Mouse (Mus musculus) lung, embryonic 15.5 days (tissue): ENCODE measurements at regions not wholly inside any gene's neighbourhood (a gene's known extent, or its start where the extent isn't known, plus 50 kb on each side); places are given as distances from the start of the nearest gene placed in this dataset.

Experiments
- ATAC-seq: fragments of 200-750 bp; cut with Nextera tagmentation; 2 replicates; pipeline ENCODE4 v1.8.0; 2017; ENCODE audit warnings: moderate number of reproducible peaks, borderline replicate concordance; ENCODE audit not compliant: low FRiP score, low TSS enrichment; ENCODE audit errors: extremely low read depth
- H3K27ac ChIP-seq: fragments of 300-500 bp; sonication (generic); 2 replicates; pipeline ENCODE4 v1.5.1; 2015; ENCODE audit warnings: moderate library complexity, mild to moderate bottlenecking, inconsistent platforms
- H3K27me3 ChIP-seq: fragments of 300-500 bp; sonication (generic); 2 replicates; pipeline ENCODE4 v1.6.1; 2015; ENCODE audit warnings: inconsistent platforms
- H3K36me3 ChIP-seq: fragments of 300-500 bp; sonication (generic); 2 replicates; pipeline ENCODE4 v1.6.1; 2015; ENCODE audit warnings: inconsistent platforms
- H3K4me1 ChIP-seq: fragments of 300-500 bp; sonication (generic); 2 replicates; pipeline ENCODE4 v1.6.1; 2015; ENCODE audit warnings: inconsistent platforms
- H3K4me2 ChIP-seq: fragments of 300-500 bp; sonication (generic); 2 replicates; pipeline ENCODE4 v1.6.1; 2015; ENCODE audit warnings: inconsistent platforms, mild to moderate bottlenecking, moderate library complexity
- H3K4me3 ChIP-seq: fragments of 300-500 bp; sonication (generic); 2 replicates; pipeline ENCODE4 v1.5.1; 2015; ENCODE audit warnings: mild to moderate bottlenecking, inconsistent platforms
- H3K9ac ChIP-seq: fragments of 300-500 bp; sonication (generic); 2 replicates; pipeline ENCODE4 v1.6.1; 2015; ENCODE audit warnings: inconsistent platforms
- H3K9me3 ChIP-seq: fragments of 300-500 bp; sonication (generic); 2 replicates; pipeline ENCODE4 v1.6.1; 2016; ENCODE audit warnings: inconsistent platforms
- WGBS: fragments of 180-500 bp; shearing (Covaris S2); methylation state at CpG from one replicate; pipeline ENCODE4 v1.1.7; 2015; 5-methylcytosine and 5-hydroxymethylcytosine counted together

DNA sequence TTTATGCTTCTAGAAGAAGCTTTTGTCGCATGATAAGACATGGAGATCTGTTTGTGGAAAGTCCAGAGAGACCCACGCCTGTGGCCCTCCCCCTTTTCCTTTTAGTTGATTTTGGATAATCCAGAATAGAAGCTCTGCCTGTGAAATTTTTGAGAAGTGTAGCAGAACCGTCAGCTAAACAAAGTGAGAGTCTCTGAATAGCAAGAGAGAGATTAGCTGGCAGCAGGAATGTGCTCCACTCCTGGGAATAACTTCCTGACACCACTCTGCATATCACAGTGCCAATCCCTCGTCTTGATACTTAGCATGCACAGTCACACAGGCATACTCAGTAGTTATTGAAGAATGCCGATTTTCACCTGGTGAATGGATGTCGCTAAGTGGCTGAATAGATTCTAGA, 99.2 kb upstream of the Magi3 start:
- WGBS: 24% methylated on average over 6 of the region's 6 CpGs
- Histone ChIP-seq H3K36me3 (no peaks in the 10 kb centered on the region), H3K4me2 (0 out of 2 replicates have a peak overlapping the region, but pooled peaks have one; percentile 21), H3K9me3 (no peaks in the 10 kb centered on the region), H3K27ac (peak overlapping the region; percentile 39), H3K27me3 (no peaks in the 10 kb centered on the region), H3K4me3 (no peak overlapping the region), H3K9ac (no peak overlapping the region), H3K4me1 (peaks cover 27% of the 10 kb centered on the region)
- ATAC-seq: peak; percentile 59; the same call in 1 of the 2 replicates

DNA sequence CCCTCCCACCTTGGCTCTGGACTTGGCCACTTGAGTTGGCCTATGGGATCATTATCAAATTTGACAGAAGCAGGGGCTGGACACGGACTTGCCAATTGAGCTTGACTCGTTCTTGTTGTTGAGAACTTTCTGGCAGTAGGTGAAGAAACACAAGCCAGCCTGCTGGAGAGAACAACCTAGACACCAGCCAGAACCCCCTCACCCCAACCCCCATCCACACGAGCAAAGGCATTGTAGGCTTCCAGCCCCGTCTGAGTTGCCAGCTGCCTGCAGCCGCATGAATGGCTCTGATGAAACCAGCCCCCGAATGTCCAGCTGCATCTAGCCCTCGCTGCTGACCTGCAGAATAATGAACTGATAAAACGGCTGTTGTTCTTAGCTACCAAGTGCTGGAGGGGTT, 98.7 kb upstream of the Magi3 start:
- peaks cover 27% of the 10 kb centered on the region for H3K4me1 ChIP-seq
- H3K4me2 ChIP-seq: peak overlapping the region; percentile 21; the same call in 1 of the 2 replicates
- no peaks in the 10 kb centered on the region for H3K36me3 ChIP-seq
- no peaks in the 10 kb centered on the region for H3K9me3 ChIP-seq
- H3K4me3 ChIP-seq: no peak overlapping the region
- 13% methylated on average over 8 of the region's 8 CpGs for WGBS
- H3K27ac ChIP-seq: peak overlapping the region; percentile 39
- H3K27me3 ChIP-seq: no peaks in the 10 kb centered on the region
- H3K9ac ChIP-seq: no peak overlapping the region
- ATAC-seq: peak; percentile 55; the same call in 1 of the 2 replicates

DNA sequence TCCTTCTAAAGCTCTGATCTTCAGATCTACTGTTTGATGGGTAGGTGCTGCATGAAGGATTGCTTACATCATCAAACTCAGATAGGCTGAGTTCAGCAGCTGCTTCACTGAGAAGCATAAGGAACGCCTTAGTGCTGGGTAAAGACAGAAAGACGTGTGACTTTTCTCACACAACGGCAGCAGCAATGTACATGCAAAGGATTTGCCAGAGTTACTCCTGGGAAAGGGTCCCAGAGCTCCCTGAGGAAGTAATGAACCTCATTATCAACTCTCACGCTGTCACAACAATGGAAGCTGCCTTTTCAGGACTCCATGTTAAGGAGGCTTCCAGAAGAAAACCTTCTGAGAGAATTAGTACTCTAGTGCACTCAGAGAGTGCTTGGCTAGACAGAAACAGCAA, 97.4 kb upstream of the Magi3 start:
- peaks cover 27% of the 10 kb centered on the region for H3K4me1 ChIP-seq
- no peak for ATAC-seq
- no peak overlapping the region for H3K4me3 ChIP-seq
- no peaks in the 10 kb centered on the region for H3K9me3 ChIP-seq
- H3K4me2 ChIP-seq: no peak overlapping the region
- no peaks in the 10 kb centered on the region for H3K27me3 ChIP-seq
- no peak overlapping the region for H3K27ac ChIP-seq
- no peaks in the 10 kb centered on the region for H3K36me3 ChIP-seq
- 71% methylated on average over 4 of the region's 4 CpGs for WGBS
- no peak overlapping the region for H3K9ac ChIP-seq

DNA sequence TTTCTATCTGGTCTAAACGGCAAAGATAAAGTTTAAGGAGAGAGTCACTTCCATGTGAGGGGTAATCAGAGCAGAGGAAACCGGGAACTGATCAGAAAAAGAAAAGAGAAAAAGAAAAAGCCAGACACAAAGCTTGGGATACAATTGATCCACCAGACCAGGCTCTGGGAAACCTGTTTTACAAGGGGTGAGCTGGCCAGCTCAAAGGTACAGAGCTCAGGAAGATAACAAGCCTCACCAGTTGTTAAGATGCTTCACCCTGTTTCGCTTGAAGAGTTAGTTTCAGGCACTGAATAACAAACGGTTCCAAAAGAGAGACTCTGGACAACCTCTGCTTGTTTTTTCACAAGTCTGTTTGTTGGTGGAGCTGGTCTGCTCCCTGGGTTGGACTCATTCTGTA, 92.9 kb upstream of the Magi3 start:
- Histone ChIP-seq H3K4me3 (no peak overlapping the region), H3K4me1 (0 out of 2 replicates have a peak, but pooled peaks cover 5% of the 10 kb centered on the region), H3K9ac (no peak overlapping the region), H3K27ac (no peak overlapping the region), H3K4me2 (no peak overlapping the region), H3K36me3 (no peaks in the 10 kb centered on the region), H3K27me3 (no peaks in the 10 kb centered on the region), H3K9me3 (no peaks in the 10 kb centered on the region)
- no peak for ATAC-seq
- WGBS: 59% methylated on average over 4 of the region's 4 CpGs

DNA sequence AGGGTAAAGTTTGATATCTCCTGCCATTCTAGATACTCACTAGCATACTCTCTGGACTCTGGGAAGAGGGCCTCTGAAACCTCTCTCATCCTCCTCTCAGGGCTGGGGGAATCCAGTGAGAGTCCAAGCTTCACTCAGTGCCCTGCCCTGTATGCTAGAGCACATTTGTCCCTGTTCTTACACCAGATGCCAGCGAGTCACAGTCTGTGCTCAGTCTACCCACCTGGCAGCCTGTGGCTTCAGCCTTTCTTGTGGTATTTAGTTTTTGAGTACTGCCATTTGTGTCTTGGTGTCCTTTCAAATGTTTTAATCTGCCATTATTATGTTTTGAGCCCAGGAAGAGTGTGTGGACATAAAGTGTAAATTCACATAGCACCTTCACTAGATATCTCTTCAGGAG, 86.8 kb upstream of the Magi3 start:
- Histone ChIP-seq H3K4me1 (peaks cover 11% of the 10 kb centered on the region; the same call in 1 of the 2 replicates), H3K4me2 (no peak overlapping the region), H3K27ac (no peak overlapping the region), H3K9me3 (no peaks in the 10 kb centered on the region), H3K27me3 (no peaks in the 10 kb centered on the region), H3K36me3 (no peaks in the 10 kb centered on the region), H3K9ac (no peak overlapping the region), H3K4me3 (no peak overlapping the region)
- 77% methylated on average over 1 of the region's 1 CpGs for WGBS
- no peak for ATAC-seq

DNA sequence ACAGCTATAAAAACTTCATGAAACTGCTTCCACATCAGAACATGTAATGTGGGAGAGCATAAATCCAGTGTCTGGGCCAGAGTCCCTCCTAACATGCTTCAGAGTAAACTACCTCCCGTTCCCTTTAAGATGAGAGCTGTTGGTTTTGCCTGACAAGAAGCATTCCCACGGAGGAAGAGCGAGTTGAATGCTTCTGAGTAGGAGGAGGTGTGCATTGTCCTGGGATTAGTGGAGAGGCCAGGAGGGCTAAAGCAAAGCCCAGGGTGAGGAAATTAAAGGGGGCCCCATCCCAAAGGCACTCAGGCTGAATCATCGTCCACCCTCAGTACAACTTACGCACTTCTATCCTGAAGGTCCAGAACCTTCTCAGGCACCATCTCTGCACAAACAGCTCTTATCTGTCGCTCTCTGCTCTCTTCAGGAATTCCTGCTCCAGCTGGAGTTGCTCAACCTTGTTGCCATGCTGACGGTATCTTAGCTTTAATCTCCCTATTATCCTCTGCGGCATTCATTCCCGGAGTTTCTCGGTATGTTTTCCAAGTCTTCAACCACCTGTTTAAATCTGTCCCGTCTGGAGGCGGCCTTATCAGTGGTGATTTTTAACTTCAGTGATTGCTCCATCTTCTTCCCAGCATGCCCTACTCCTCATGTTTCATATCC, 85.9 kb upstream of the Magi3 start:
- Histone ChIP-seq H3K9ac (no peak overlapping the region), H3K27me3 (no peaks in the 10 kb centered on the region), H3K27ac (no peak overlapping the region), H3K4me3 (no peak overlapping the region), H3K4me2 (no peak overlapping the region), H3K36me3 (no peaks in the 10 kb centered on the region), H3K4me1 (peaks cover 9% of the 10 kb centered on the region; the same call in 1 of the 2 replicates), H3K9me3 (no peaks in the 10 kb centered on the region)
- ATAC-seq: no peak
- WGBS: 11% methylated on average over 12 of the region's 12 CpGs

DNA sequence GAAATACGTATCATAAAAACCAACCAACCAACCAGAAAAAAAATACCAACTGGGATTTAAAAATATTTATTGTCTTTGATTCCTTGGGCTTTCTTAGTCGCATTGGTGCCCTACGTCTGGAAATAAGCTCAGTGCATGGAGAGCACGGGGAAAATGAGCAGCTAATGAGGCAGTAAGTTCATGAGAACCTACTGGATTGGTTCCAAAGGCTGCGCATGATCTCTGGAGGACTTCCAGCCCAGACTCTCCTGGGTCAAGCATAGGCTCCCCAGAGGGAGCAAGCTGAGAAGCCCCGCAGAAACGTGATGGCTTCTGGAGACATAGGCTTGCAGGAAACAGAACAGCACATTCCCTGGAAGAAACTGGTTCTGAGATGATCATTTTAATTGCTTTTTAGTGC, 83.4 kb upstream of the Magi3 start:
- no peak for ATAC-seq
- H3K9me3 ChIP-seq: no peaks in the 10 kb centered on the region
- no peak overlapping the region for H3K4me3 ChIP-seq
- no peak overlapping the region for H3K4me2 ChIP-seq
- H3K9ac ChIP-seq: no peak overlapping the region
- H3K27me3 ChIP-seq: no peaks in the 10 kb centered on the region
- 70% methylated on average over 7 of the region's 7 CpGs for WGBS
- H3K27ac ChIP-seq: no peak overlapping the region
- no peaks in the 10 kb centered on the region for H3K36me3 ChIP-seq
- H3K4me1 ChIP-seq: peaks cover 5% of the 10 kb centered on the region; the same call in 1 of the 2 replicates

DNA sequence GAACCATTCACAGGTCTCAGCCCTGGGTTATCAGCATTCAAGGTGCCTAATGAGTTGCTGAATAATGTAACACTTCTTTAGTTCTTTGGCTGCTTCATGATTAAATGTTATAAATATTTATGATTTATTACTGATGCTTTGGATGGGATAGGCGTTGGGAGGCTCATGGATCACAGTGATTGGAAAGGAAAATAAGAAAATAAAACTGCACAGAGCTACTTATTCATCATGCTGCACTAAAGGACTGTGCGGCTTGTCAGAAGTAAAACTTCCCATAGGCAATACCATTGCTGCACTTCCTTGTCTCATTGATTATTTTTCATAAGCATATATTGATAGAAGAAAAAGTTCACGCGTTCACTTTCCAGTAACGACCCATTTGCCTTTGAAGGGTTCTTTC, 80.0 kb upstream of the Magi3 start:
- Histone ChIP-seq H3K4me1 (peaks cover 3% of the 10 kb centered on the region; the same call in 1 of the 2 replicates), H3K36me3 (no peaks in the 10 kb centered on the region), H3K9me3 (no peaks in the 10 kb centered on the region), H3K27me3 (no peaks in the 10 kb centered on the region), H3K9ac (no peak overlapping the region), H3K27ac (no peak overlapping the region), H3K4me2 (no peak overlapping the region), H3K4me3 (no peak overlapping the region)
- 81% methylated on average over 5 of the region's 5 CpGs for WGBS
- ATAC-seq: no peak

DNA sequence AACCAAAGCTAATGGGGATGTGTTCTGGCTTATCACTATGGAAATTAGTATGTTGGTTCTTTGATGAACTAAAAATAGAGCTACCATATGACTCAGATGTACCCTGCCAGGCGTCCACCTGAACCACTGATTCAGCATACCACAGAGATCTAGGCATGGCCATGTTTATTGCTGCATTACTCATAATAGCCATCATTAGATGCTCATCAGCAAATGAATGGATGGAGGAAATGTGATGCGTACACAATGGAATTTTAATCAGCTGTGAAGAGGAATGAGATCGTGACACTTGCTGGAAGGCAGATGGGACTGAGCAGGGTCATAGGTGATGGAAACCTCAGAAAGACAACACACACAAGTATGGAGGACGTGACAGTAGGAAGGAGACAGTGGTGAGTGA, 78.7 kb upstream of the Magi3 start:
- Histone ChIP-seq H3K4me1 (peaks cover 8% of the 10 kb centered on the region; the same call in 1 of the 2 replicates), H3K27ac (no peak overlapping the region), H3K27me3 (no peaks in the 10 kb centered on the region), H3K4me2 (no peak overlapping the region), H3K9ac (no peak overlapping the region), H3K36me3 (no peaks in the 10 kb centered on the region), H3K9me3 (no peaks in the 10 kb centered on the region), H3K4me3 (no peak overlapping the region)
- no peak for ATAC-seq
- 45% methylated on average over 4 of the region's 4 CpGs for WGBS

DNA sequence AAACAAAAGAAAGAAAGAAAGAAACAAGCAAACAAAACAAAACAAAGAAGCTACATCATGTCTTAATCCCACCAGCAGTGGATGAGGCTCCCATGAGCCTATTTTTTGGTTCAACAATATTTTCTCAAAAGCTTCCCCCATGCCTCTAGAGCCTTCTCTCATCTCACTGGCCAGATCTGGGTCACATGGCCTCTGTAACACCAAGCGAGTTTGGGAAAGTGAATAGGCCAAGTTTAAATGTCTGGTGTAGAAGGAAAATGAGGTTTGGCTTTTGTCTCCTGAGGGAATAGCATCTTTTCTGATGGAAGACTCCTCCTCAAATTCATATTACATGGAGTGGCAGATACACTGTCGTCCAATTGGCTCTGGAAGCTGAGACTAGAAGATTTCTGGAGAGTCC, 78.2 kb upstream of the Magi3 start:
- Histone ChIP-seq H3K27me3 (no peaks in the 10 kb centered on the region), H3K36me3 (no peaks in the 10 kb centered on the region), H3K27ac (no peak overlapping the region), H3K4me2 (no peak overlapping the region), H3K4me3 (no peak overlapping the region), H3K9me3 (no peaks in the 10 kb centered on the region), H3K4me1 (peaks cover 10% of the 10 kb centered on the region; the same call in 1 of the 2 replicates), H3K9ac (no peak overlapping the region)
- 84% methylated on average over 2 of the region's 2 CpGs for WGBS
- ATAC-seq: no peak

DNA sequence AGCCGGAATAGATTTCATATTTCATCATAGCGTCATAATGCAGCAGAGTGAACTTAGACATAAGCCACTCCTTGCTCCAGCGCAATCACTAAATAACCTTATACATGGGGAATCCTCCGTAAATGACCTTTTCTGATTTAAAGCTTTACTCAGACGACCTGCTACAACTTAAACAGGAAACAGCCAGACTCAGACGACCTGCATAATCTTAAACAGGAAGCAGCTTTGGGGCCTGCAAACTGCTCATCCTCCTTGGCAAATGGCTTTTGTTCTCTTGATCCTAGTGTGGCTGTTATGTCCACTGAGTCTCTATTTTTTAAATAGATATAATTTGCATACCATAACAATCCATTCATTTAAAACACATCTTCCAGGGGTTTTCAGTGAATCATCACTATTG, 76.9 kb upstream of the Magi3 start:
- peaks cover 13% of the 10 kb centered on the region; the same call in 1 of the 2 replicates for H3K4me1 ChIP-seq
- 59% methylated on average over 6 of the region's 6 CpGs for WGBS
- no peak overlapping the region for H3K27ac ChIP-seq
- no peak overlapping the region for H3K4me2 ChIP-seq
- no peak overlapping the region for H3K4me3 ChIP-seq
- H3K9me3 ChIP-seq: no peaks in the 10 kb centered on the region
- no peaks in the 10 kb centered on the region for H3K36me3 ChIP-seq
- no peak overlapping the region for H3K9ac ChIP-seq
- ATAC-seq: no peak
- H3K27me3 ChIP-seq: no peaks in the 10 kb centered on the region

DNA sequence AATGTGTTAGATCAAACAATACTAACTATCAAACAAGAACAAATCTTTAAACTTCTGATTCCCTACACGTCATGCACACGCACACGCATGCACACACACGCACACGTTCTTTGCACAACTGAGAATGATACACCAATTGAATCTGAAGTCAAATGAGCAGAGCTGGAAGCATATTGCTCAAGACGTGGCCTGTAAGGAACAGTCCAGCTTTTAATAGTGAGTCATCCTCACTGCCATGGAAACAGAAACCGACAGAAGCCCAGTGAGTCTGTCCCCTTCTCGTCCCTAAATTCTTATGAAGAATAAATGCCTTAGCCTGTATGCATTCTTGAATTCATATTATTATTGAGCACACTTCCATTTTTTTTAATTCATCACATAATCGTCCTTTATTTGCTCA, 75.7 kb upstream of the Magi3 start:
- ATAC-seq: no peak
- Histone ChIP-seq H3K4me1 (peaks cover 13% of the 10 kb centered on the region; the same call in 1 of the 2 replicates), H3K4me3 (no peak overlapping the region), H3K27ac (no peak overlapping the region), H3K27me3 (no peaks in the 10 kb centered on the region), H3K9ac (no peak overlapping the region), H3K9me3 (no peaks in the 10 kb centered on the region), H3K4me2 (no peak overlapping the region), H3K36me3 (no peaks in the 10 kb centered on the region)
- WGBS: 73% methylated on average over 9 of the region's 9 CpGs
